Mouse (Mus musculus) inflammation-experienced regulatory T-cells, adult 16 weeks (primary cell): ENCODE measurements around the gene Psmf1. TPM values are rescaled to one million over a fixed set of nuclear protein-coding genes. Genes with fewer than 3 reads are reported as not detected.

Experiments
- polyA plus RNA-seq: library from polyadenylated mRNA; unstranded; fragments of 100-300 nt; shearing (Covaris generic); gene quantifications from one replicate; pipeline ENCODE4 v1.2.1, GENCODE M21; 2017

Psmf1 gene
- 81.5 TPM for polyA plus RNA-seq

GRCm38 (mm10) chr2:151743845-151744244 lies at the start of gene Psmf1:
TSS of gene Psmf1 (minus strand) at chr2:151744186.

GRCm38 (mm10) chr2:151701231-151702145 lies 42.5 kb downstream of the Psmf1 start, which contains the start of gene Tmem74b:
TSS of gene Tmem74b (plus strand) at chr2:151702008.

GRCm38 (mm10) chr2:151668433-151668832 lies 75.6 kb downstream of the Psmf1 start, which contains the start of gene Rad21l:
TSS of gene Rad21l (minus strand) at chr2:151668533.

Other genes with a start within 250 kb of the Psmf1 start
- 257 TPM for gene Fkbp1a, start 201.7 kb downstream of the Psmf1 start, polyA plus RNA-seq
- 101 TPM for gene Sdcbp2, start 171.6 kb downstream of the Psmf1 start, polyA plus RNA-seq
- gene Snph, start 111.6 kb downstream of the Psmf1 start, polyA plus RNA-seq, result 0.37 TPM
- not detected for gene Rad21l, start 75.7 kb downstream of the Psmf1 start, polyA plus RNA-seq
- 0.77 TPM for gene Tmem74b, start 42.2 kb downstream of the Psmf1 start, polyA plus RNA-seq
- gene Rspo4, start 98.7 kb upstream of the Psmf1 start, polyA plus RNA-seq, result not detected
- not detected for gene Angpt4, start 167.0 kb upstream of the Psmf1 start, polyA plus RNA-seq
- 33.5 TPM for gene Fam110a, start 236.0 kb upstream of the Psmf1 start, polyA plus RNA-seq